Mouse (Mus musculus) layer of hippocampus, postnatal 10 days (tissue): ENCODE results near the gene Npr1. TPM values are rescaled to one million over a fixed set of nuclear protein-coding genes. Genes with fewer than 3 reads are reported as not detected.

Experiments used
- DNase-seq, 2 experiments: peaks; one replicate each; pipeline ENCODE4 v3.0.0; 2021; ENCODE audit warnings: low spot score in 2 of 2
- total RNA-seq, 2 experiments: library from RNA; stranded (reverse); gene quantifications; 2 replicates each; pipeline ENCODE4 v1.2.3; 2021

Npr1 gene
- total RNA-seq, 2 experiments from 2014 or later = 5.2 to 6.6 TPM

DNA sequence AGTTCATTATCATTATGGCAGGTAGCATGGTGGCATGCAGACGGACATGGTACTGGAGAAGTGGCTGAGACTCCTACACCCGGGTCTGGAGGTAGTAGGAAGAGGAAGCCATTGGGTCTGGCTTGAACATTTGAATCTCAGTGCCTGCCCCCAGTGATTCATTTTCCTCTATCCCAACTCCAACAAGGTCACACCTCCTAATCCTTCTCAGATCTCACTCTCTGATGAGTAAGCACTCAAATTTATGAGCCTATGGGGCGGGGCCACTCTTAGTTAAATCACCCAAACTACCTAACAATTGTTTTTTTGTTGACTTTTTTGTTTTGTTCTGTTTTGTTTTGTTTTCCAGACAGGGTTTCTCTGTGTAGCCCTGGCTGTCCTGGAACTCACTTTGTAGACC is 21.7 kb downstream of the Npr1 start:
- no peak for DNase-seq

DNA sequence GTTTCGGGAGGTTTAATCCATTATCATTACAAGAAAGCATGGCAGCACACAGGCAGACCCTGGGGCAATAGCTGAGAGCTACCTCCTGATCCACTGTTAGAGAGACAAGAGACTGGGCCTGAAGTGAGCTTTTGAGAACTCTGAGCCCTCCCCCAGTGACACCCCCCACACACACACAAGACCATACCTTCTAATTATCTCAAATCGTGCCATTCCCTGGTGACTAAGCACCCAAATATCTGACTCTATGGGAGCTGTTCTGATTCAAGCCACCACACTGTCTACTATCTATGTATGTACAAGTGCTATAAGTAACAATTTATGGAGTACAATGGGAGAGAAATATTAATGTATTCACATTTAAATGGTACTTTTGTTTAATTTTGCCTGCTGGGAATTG is 24.9 kb downstream of the Npr1 start:
- no peak for DNase-seq

DNA sequence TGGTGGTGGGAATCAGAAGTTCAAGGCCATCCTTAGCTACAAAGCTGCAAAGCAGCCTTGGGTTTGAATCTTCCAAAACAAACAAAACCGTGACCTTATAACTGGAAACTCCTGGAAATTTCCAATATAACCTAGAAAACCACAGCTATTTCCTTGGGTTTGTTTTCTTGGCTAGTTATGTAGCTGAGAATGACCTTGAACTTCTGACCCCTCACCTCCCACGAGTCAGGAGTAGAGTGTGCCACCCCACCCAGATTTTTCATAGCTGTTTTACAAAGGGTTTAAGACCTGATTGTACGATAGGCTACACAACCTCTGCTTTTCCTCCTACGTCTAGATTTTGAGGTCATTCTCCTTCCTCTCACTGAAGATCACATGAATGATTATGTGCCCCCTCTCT is 28.5 kb downstream of the Npr1 start:
- DNase-seq = no peak

DNA sequence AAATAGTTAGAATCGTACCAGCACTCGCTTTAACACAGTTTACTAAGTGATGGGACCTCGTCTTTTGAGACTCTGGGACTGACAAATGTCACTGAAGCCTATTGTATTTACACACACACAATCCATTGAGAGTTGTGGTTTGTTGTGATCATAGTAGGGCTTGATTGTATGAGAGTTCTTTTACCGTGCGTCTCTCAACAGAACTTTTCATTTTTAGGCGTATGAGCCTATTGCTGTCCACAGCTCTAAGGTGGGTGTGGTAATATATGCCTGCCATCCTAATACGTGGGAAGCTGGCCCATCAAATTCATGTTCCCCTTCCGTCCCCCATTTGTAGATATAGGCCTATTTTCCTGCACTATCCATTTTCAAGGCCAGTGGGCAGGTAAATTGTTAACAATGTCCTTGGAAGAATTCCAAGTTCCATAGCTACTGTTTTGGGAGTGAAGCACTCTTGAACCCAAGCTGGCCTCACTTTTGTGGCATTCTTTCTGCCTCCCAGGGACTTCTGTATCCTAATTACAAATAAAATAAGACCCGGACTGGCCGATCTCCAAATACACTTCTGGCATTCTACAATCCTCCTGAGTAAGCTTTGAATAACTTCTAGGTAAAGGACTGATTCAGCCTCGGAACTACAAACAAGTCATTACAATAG is 31.5 kb downstream of the Npr1 start:
- no peak for DNase-seq

DNA sequence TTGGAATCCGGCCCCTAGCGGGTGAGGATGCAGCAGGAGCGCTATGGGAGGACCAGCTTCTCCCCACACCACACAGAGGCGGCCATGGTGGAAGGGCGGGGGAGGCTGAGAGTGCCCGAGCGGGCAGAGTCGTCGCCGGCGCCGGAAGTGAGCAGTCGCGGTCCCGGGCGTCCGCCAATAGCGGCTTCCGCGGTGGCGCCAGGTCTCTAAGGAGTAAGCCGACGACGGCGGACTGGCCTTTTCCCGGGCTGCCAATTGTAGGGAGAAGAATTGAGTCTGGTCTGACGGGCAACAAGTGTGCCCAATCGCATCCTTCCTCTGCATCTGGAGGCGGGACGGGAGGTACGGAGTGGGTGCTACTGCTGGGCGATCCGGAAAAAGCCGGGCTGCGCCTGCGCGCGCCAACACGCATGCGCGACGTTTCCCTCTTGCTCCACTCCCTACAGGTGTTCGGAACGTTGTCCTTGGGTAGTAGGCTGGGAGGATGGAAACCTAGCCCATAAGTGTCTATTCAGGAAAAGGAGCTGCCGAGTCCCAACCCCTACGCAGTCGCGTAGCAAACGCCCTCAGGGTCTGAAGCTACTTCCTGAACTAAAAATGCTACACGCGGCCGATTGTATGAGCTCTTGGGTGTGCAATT is 32.2 kb downstream of the Npr1 start, which contains the start of gene Ints3:
Gene Ints3 (minus strand): TSS at position 242 of the 640 bp plus-strand sequence.
- peak; percentile 100 for DNase-seq

DNA sequence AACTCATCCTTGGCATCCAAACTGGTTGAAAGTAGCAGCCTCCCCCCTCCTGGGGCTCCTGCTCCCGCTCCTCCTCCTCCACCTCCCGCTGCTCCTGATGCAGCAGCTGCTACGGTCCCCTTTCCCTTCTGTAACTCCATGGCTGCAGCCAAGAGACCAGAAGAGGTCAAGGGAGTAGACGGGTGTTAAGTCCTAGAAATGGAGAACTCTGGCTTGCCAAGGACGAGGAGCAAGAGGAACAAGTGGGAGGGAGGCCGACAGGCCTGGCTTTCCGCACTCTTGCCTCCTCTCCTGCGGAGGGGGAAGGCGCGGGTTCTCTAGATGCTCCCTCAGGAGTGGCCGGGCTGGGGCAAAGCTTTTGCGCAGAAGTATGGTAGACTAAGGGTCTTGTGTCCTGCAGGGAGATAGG is 32.9 kb downstream of the Npr1 start:
- DNase-seq = no peak

GRCm38 (mm10) chr3:90432348-90432747 is 33.3 kb downstream of the Npr1 start:
- DNase-seq = no peak

- no peak for DNase-seq
These were observed 36.1 kb downstream of the Npr1 start for GRCm38 (mm10) chr3:90429576-90429975.

DNA sequence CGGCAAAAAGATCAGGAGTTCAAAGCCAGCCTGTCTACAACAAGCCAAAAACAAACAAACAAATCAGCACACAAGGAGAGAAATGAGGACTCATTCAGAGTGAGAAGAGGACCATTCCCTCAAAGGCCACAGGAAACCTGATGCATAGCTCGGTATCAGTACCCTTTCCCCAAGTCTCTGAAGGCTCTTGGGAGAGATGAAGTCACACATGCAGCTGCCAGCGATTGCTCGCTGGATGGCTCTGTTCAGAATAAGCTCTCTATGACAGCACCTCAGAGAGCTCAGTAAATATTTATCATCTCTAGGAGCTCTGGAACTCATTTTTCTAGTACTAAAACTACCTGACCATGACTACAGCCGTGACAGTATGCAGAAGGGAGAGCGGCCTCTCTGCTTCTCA is 37.5 kb downstream of the Npr1 start:
- DNase-seq = no peak

DNA sequence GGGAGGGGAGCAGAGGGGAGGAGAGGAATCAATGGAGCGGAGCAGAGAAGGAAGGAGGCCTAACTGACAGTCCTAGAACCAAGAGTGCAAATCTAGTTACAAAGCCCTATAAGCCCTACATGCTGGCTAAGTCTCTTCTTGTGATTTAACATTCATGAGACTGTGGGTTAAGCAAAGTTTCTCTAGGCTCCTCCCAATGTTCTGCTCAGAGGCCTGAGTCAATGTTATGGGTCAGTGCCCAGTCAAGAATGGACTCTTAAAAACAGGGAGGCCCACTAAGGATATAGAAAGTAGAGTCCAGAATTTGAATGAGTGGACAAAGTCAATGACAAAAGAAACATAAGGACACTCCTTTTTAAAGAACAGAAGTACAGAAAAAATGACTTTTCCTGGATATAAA is 38.1 kb downstream of the Npr1 start:
- no peak for DNase-seq

DNA sequence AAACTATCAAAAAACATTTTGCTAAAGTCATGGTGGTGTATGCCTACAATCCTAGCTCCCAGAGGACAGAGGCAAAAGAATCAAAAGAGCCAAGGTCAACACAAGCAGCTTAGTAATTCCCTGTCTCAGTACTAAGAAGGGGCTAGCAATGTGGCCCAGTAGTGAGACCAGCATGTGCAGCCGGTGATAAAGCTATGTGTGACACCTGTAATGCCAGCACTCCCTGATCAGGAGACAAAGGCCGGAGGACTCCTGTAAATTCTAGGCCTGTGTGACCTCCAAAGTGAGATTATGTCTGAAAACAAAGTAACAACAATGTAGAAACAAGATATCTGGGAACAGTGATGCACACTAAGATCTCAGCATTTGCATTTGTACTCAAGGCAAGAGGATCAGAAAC is 40.2 kb downstream of the Npr1 start:
- DNase-seq = no peak

DNA sequence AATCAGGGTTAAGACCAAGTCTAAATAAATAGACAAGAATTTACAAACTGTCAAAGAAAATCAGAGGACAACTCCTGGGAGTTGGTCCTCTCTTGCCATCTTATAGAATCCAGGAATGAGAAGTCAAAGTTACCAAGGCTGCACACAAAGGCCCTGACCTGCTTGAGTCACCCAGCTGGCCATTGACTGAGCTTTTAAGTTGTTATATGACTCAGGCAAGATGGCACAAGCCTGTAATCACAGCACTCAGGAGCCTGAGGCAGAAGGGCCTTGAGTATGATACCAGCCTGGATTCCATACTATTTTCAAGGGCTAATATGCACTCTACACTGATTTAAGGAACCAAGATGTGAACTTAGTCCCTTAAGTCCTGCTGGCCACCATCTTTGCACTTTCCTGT is 42.1 kb downstream of the Npr1 start:
- no peak for DNase-seq

GRCm38 (mm10) chr3:90420696-90421095 is 45.0 kb downstream of the Npr1 start:
- DNase-seq = peak in 1 of 2 experiments; percentile 15

DNA sequence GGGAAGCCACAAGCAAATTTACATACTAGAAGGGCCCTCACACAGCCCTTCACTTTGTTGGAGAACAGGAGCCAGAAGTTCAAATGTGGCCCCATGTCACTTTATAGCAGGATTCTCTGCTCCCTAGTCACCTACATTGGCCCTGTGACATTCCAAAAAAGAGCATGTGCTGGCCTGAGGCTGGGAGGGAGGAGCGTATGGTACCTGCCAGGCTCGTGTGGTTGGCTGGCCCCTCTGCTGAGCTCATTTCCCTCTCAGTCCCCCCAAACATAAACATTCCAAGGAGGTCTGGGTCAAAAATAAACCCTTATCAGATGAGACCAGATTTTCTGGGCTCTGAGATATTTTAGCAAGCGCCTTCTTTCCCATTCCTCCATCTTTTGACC is 52.7 kb downstream of the Npr1 start:
- no peak for DNase-seq

- peak; percentile 73 to 78 for DNase-seq
These were observed 53.2 kb downstream of the Npr1 start for GRCm38 (mm10) chr3:90412312-90413010.

DNA sequence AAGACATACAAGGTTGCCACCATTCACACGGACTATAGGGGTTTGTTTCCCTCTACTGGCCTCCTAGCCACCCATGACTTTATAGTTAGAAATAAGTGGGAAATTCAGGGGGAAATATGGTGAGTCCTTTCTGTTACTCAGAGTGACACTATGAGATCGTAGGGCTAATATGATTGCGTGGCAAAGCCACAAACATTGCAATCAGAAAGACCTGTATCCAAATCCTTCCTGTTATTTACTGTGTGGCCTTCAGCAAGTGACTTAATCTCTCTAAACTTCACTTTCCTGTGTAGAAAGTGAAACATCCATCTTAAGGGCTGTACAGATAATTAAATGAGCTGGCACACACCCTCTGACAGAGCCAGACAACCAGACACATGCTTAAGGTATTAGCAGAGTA is 56.9 kb downstream of the Npr1 start:
- no peak for DNase-seq

GRCm38 (mm10) chr3:90406414-90406813 is 59.3 kb downstream of the Npr1 start:
- no peak for DNase-seq

GRCm38 (mm10) chr3:90404609-90405008 is 61.1 kb downstream of the Npr1 start:
- no peak for DNase-seq

DNA sequence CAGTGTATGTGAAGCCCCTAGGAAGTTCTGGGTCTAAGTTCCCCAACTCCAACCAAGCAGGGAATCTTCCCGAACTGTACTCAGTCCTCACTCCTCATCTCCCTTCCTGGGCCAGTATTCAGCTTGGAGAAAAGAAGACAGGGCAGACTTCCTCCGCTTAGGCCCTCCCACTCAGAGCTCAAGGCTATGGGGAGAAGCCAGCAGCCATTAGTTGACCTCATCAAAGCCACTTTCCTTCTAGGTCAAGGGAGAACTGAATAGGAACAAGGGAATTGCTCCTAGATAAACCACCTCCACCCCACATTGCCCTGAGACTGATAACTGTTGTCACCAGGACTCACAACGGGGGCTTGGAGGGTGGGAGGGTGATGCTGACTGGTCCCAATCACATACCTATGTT is 61.5 kb downstream of the Npr1 start:
- no peak for DNase-seq

DNA sequence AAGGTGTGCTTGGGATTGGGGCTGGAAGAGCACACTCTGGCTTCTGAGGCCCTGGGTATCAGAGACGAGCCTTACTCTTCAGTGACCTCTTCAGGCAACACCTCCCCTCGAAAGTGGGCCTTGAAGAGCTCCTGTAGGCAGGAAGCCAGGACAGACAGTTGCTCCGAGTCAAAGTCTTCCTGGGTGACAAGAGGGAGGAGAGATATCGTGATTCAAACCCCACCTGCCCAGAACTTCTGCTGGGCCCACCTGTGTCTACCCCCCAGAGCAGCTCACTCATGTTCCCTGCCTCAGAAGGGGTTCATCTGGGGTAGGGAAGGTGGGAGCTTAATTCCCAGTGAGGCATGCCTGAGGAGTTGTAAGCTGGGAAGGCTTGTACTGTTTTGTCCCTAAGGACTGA is 64.7 kb downstream of the Npr1 start:
- no peak for DNase-seq
